8 mouse cellular contexts compared by ENCODE assay signal in the genomic region with DNA sequence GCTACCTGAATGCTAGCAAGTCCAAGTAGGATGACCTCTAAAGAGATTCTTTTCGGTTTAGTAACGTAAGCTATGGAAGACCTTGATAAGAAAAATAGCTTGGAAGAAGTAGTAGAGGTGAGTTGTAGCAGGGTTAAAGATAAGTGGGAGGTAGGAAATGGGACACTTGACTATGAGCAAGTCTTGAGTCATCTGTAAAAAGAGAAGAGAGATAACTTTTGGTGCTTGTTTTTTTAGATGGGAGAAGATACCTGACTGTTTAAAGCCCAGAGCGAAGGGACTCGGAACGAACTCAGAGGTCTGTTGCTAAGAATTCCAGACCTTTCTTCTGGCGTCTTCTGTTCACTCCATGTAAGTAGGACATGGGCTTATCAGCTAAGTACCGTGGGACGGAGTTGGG. TPM values are rescaled to one million over a fixed set of nuclear protein-coding genes. Genes with fewer than 3 reads are reported as not detected.
DNase-seq lines count a peak whose midpoint lies in the region; ATAC-seq and TF ChIP-seq lines count a peak whose summit lies in the region.

A gene (plus strand): TSS at position 301 of the 400 bp plus-strand sequence.

- TF ChIP-seq CTCF in left cerebral cortex, adult 2 months (IDR thresholded peaks at IDR 0.05) = no peak
- no peak for TF ChIP-seq CTCF in hindbrain, postnatal 0 days (IDR thresholded peaks at IDR 0.05; ENCODE audit: low read depth)

- intact Hi-C loops in left cerebral cortex, adult 2 months (cut with DNase I) = loop anchor here (2.0 to 5.0 kb wide), 2 partner anchors 29 to 41 kb away; a partner anchor contains a TSS

- H3K4me3 ChIP-seq in left cerebral cortex, adult 2 months = peak within 1 kb of the TSS; percentile 62
- H3K4me3 ChIP-seq in embryonic facial prominence, embryonic 11.5 days (ENCODE audit: low read depth, low read length) = peak within 1 kb of the TSS; percentile 61
- peak within 1 kb of the TSS; percentile 62 for H3K4me3 ChIP-seq in hindbrain, postnatal 0 days (ENCODE audit: low read length)
- H3K4me3 ChIP-seq in midbrain, embryonic 12.5 days = peak within 1 kb of the TSS; percentile 70

- H3K36me3 ChIP-seq in embryonic facial prominence, embryonic 11.5 days (replicated peaks; ENCODE audit: control insufficient read depth, insufficient read depth, low read depth, low read length) = no peaks in the 10 kb centered on the region
- H3K36me3 ChIP-seq in hindbrain, postnatal 0 days (ENCODE audit: insufficient read depth, low read length) = no peaks in the 10 kb centered on the region
- H3K36me3 ChIP-seq in midbrain, embryonic 12.5 days = no peaks in the 10 kb centered on the region

- H3K4me1 ChIP-seq in embryonic facial prominence, embryonic 11.5 days (ENCODE audit: control insufficient read depth, insufficient read depth, low read length) = no peaks in the 10 kb centered on the region
- no peaks in the 10 kb centered on the region for H3K4me1 ChIP-seq in hindbrain, postnatal 0 days (ENCODE audit: insufficient read depth, low read length)
- peaks cover 18% of the 10 kb centered on the region for H3K4me1 ChIP-seq in midbrain, embryonic 12.5 days

- WGBS in embryonic facial prominence, embryonic 11.5 days = 96% methylated on average over 8 of the region's 8 CpGs
- 95% methylated on average over 8 of the region's 8 CpGs for WGBS in hindbrain, postnatal 0 days
- WGBS in midbrain, embryonic 12.5 days = 93% methylated on average over 8 of the region's 8 CpGs

- no peak for ATAC-seq in embryonic facial prominence, embryonic 11.5 days (replicated peaks; ENCODE audit: insufficient number of reproducible peaks, low FRiP score, low TSS enrichment, low read depth)
- no peak for ATAC-seq in hindbrain, postnatal 0 days
- ATAC-seq in midbrain, embryonic 12.5 days (ENCODE audit: low FRiP score, low read depth) = no peak
- ATAC-seq in erythroid progenitor cell, adult 5-6 weeks (replicated peaks; ENCODE audit: low FRiP score, poor library complexity, severe bottlenecking) = no peak

- H3K27me3 ChIP-seq in embryonic facial prominence, embryonic 11.5 days (ENCODE audit: control insufficient read depth, insufficient read depth, low read length) = no peaks in the 10 kb centered on the region
- H3K27me3 ChIP-seq in hindbrain, postnatal 0 days (ENCODE audit: insufficient read depth, low read length) = no peaks in the 10 kb centered on the region
- peaks cover 5% of the 10 kb centered on the region; the same call in 1 of the 2 replicates for H3K27me3 ChIP-seq in midbrain, embryonic 12.5 days

- H3K4me2 ChIP-seq in embryonic facial prominence, embryonic 11.5 days (ENCODE audit: low read depth, low read length) = peak within 1 kb of the TSS; percentile 62
- peak within 1 kb of the TSS; percentile 58 for H3K4me2 ChIP-seq in hindbrain, postnatal 0 days (ENCODE audit: low read depth, low read length)
- H3K4me2 ChIP-seq in midbrain, embryonic 12.5 days (replicated peaks) = peak within 1 kb of the TSS; percentile 62

- no peak for DNase-seq in left cerebral cortex, adult 2 months (ENCODE audit: extremely low spot score in 1 of 2, low spot score in 2 of 2)
- no peak for DNase-seq in left cerebral cortex, adult 9 months (ENCODE audit: low spot score in 2 of 2)
- no peak for DNase-seq in embryonic facial prominence, embryonic 11.5 days (ENCODE audit: low spot score)
- no peak for DNase-seq in hindbrain, postnatal 0 days (ENCODE audit: low spot score)
- no peak for DNase-seq in cerebellum, postnatal 25 days
- no peak for DNase-seq in retina, postnatal 1 day

- H3K9me3 ChIP-seq in embryonic facial prominence, embryonic 11.5 days (replicated peaks; ENCODE audit: control insufficient read depth, low read length) = no peaks in the 10 kb centered on the region
- H3K9me3 ChIP-seq in hindbrain, postnatal 0 days (ENCODE audit: low read length) = no peaks in the 10 kb centered on the region
- no peaks in the 10 kb centered on the region for H3K9me3 ChIP-seq in midbrain, embryonic 12.5 days

- peak within 1 kb of the TSS; percentile 75 for H3K27ac ChIP-seq in left cerebral cortex, adult 2 months
- H3K27ac ChIP-seq in embryonic facial prominence, embryonic 11.5 days (replicated peaks; ENCODE audit: low read depth, low read length) = peak within 1 kb of the TSS; percentile 84
- peak within 1 kb of the TSS; percentile 90 for H3K27ac ChIP-seq in hindbrain, postnatal 0 days
- peak within 1 kb of the TSS; percentile 93 for H3K27ac ChIP-seq in midbrain, embryonic 12.5 days (replicated peaks)

- H3K9ac ChIP-seq in embryonic facial prominence, embryonic 11.5 days (replicated peaks; ENCODE audit: low read length) = peak within 1 kb of the TSS; percentile 78
- H3K9ac ChIP-seq in hindbrain, postnatal 0 days (replicated peaks; ENCODE audit: low read length) = peak within 1 kb of the TSS; percentile 79
- H3K9ac ChIP-seq in midbrain, embryonic 12.5 days (replicated peaks) = peak within 1 kb of the TSS; percentile 80

RNA-seq across cellular contexts. Expression of the gene that starts here (rescaled TPM):
- 10 to 100 TPM; 18.7 to 22.7 TPM for total RNA-seq in left cerebral cortex, adult 2 months (2021)
- polyA plus RNA-seq in embryonic facial prominence, embryonic 11.5 days (2014; fragmentation: Nextera tagmentation; extraction: Ambion mirVana) = 9.7 and 10.4 TPM in 2 replicates
- 46.3 and 50.6 TPM in 2 replicates for total RNA-seq in hindbrain, postnatal 0 days (2014; rRNA removed)
- polyA plus RNA-seq in hindbrain, postnatal 0 days (2015; fragmentation: Nextera tagmentation; extraction: Ambion mirVana) = 12.4 and 12.7 TPM in 2 replicates
- 14.4 and 14.5 TPM in 2 replicates for polyA plus RNA-seq in midbrain, embryonic 12.5 days (2016; fragmentation: Nextera tagmentation; extraction: Ambion mirVana)
- total RNA-seq in erythroid progenitor cell, adult 5-6 weeks (2015; ENCODE audit: low replicate concordance) = not detected in 2 replicates
- not detected in 2 replicates for total RNA-seq in erythroid progenitor cell, adult 5-6 weeks (2017; ENCODE audit: low replicate concordance)

Comparison
In these comparisons a context has a peak if more than half of its experiments do, and no peak if none do; other contexts are left out.
1. RNA of the gene that starts here (total RNA-seq): 46.3 to 50.6 TPM in hindbrain, postnatal 0 days and 18.7 to 22.7 TPM in left cerebral cortex, adult 2 months; not detected in erythroid progenitor cell, adult 5-6 weeks; every median in the first group is over 10 times any median in the second.
2. Peak in every context shown above with its lines, with median percentiles within 50 percentile points of each other: H3K27ac ChIP-seq, H3K4me3 ChIP-seq, H3K4me2 ChIP-seq and H3K9ac ChIP-seq.